In the genomic region with DNA sequence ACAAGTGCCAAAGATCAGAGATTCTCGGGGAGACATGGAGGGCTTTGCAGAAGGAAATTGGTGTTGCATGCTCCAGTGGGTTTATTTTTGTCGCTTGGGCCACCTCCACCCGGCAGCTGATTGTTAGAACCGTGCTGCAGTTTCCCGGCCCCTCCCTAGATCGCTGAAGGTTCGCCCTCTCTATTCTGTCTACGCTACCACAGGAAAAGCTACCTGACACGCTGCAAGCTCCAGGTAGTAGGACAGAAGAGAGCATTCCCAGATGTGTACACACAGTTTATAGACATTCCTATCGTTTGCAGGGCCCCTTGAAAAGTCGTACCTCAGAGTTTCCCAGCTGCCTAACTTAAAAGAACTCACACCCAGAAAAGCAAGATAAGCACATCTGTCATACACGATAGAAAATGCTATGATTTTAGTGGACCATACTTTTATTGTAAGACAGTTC, we compare ENCODE assay signal across 8 mouse cellular contexts. TPM values are rescaled to one million over a fixed set of nuclear protein-coding genes. Genes with fewer than 3 reads are reported as not detected.
A peak's percentile ranks its signal among the peaks of the same experiment; 100 is the strongest.
DNase-seq lines count a peak whose midpoint lies in the region; ATAC-seq lines count a peak whose summit lies in the region.

No protein-coding gene starts in this region.

- peak overlapping the region; percentile 76 for H3K4me2 ChIP-seq in neural tube, embryonic 11.5 days (ENCODE audit: low read depth)
- H3K4me2 ChIP-seq in embryonic facial prominence, embryonic 11.5 days (ENCODE audit: low read depth, low read length), result peak overlapping the region; percentile 58
- H3K4me2 ChIP-seq in midbrain, embryonic 15.5 days, result peak overlapping the region; percentile 66

- H3K4me1 ChIP-seq in neural tube, embryonic 11.5 days (ENCODE audit: control insufficient read depth, insufficient read depth, low read length), result peaks cover 3% of the 10 kb centered on the region; the same call in 1 of the 2 replicates
- no peaks in the 10 kb centered on the region for H3K4me1 ChIP-seq in embryonic facial prominence, embryonic 11.5 days (ENCODE audit: control insufficient read depth, insufficient read depth, low read length)
- H3K4me1 ChIP-seq in midbrain, embryonic 15.5 days, result peaks cover 41% of the 10 kb centered on the region

- no peak; the same call in 1 of the 2 replicates for ATAC-seq in neural tube, embryonic 11.5 days (ENCODE audit: insufficient read depth, low FRiP score, low TSS enrichment)
- ATAC-seq in embryonic facial prominence, embryonic 11.5 days (replicated peaks; ENCODE audit: insufficient number of reproducible peaks, low FRiP score, low TSS enrichment, low read depth), result 0 out of 2 replicates have a peak, but pooled peaks have one; percentile 1
- ATAC-seq in midbrain, embryonic 15.5 days (replicated peaks), result peak; percentile 13

- DNase-seq in neural tube, embryonic 11.5 days (ENCODE audit: low spot score), result no peak
- DNase-seq in neural tube, embryonic 10.5 days (ENCODE audit: extremely low spot score, low spot score), result no peak
- DNase-seq in embryonic facial prominence, embryonic 11.5 days (ENCODE audit: low spot score), result peak; percentile 7
- DNase-seq in large intestine, adult 2 months (ENCODE audit: low read depth, low spot score), result peak; percentile 31
- no peak for DNase-seq in right cerebral cortex, adult 18-20 months
- no peak for DNase-seq in cerebellum, adult 11-12 months
- DNase-seq in adrenal gland, postnatal 10 days, result no peak

- 3% methylated on average over 12 of the region's 12 CpGs for WGBS in neural tube, embryonic 11.5 days
- WGBS in embryonic facial prominence, embryonic 11.5 days, result under 1% methylated on average over 12 of the region's 12 CpGs
- WGBS in large intestine, adult 2 months, result 1% methylated on average over 12 of the region's 12 CpGs
- WGBS in midbrain, embryonic 15.5 days, result under 1% methylated on average over 12 of the region's 12 CpGs

- peak overlapping the region; percentile 91 for H3K27ac ChIP-seq in neural tube, embryonic 11.5 days (ENCODE audit: low read depth, low read length)
- H3K27ac ChIP-seq in embryonic facial prominence, embryonic 11.5 days (replicated peaks; ENCODE audit: low read depth, low read length), result peak overlapping the region; percentile 74
- peak overlapping the region; percentile 93 for H3K27ac ChIP-seq in midbrain, embryonic 15.5 days

- H3K27me3 ChIP-seq in neural tube, embryonic 11.5 days (ENCODE audit: control insufficient read depth, insufficient read depth, low read length), result no peaks in the 10 kb centered on the region
- no peaks in the 10 kb centered on the region for H3K27me3 ChIP-seq in embryonic facial prominence, embryonic 11.5 days (ENCODE audit: control insufficient read depth, insufficient read depth, low read length)
- no peaks in the 10 kb centered on the region for H3K27me3 ChIP-seq in midbrain, embryonic 15.5 days (replicated peaks)

- no peaks in the 10 kb centered on the region for H3K9me3 ChIP-seq in neural tube, embryonic 11.5 days (ENCODE audit: control insufficient read depth, low read length)
- H3K9me3 ChIP-seq in embryonic facial prominence, embryonic 11.5 days (replicated peaks; ENCODE audit: control insufficient read depth, low read length), result no peaks in the 10 kb centered on the region
- H3K9me3 ChIP-seq in midbrain, embryonic 15.5 days, result no peaks in the 10 kb centered on the region

- H3K9ac ChIP-seq in neural tube, embryonic 11.5 days (ENCODE audit: low read length), result peak overlapping the region; percentile 97
- H3K9ac ChIP-seq in embryonic facial prominence, embryonic 11.5 days (replicated peaks; ENCODE audit: low read length), result peak overlapping the region; percentile 97
- H3K9ac ChIP-seq in midbrain, embryonic 15.5 days, result peak overlapping the region; percentile 99

- H3K36me3 ChIP-seq in neural tube, embryonic 11.5 days (ENCODE audit: control insufficient read depth, insufficient read depth, low read length), result no peaks in the 10 kb centered on the region
- no peaks in the 10 kb centered on the region for H3K36me3 ChIP-seq in embryonic facial prominence, embryonic 11.5 days (replicated peaks; ENCODE audit: control insufficient read depth, insufficient read depth, low read depth, low read length)
- H3K36me3 ChIP-seq in midbrain, embryonic 15.5 days (replicated peaks), result no peaks in the 10 kb centered on the region; the same call in 1 of the 2 replicates

- peak overlapping the region; percentile 98 for H3K4me3 ChIP-seq in neural tube, embryonic 11.5 days (ENCODE audit: low read depth, low read length)
- H3K4me3 ChIP-seq in embryonic facial prominence, embryonic 11.5 days (ENCODE audit: low read depth, low read length), result peak overlapping the region; percentile 90
- H3K4me3 ChIP-seq in midbrain, embryonic 15.5 days, result peak overlapping the region; percentile 99

RNA-seq across cellular contexts. Expression of a gene that starts 1.1 kb away (rescaled TPM):
- 261 and 269 TPM in 2 replicates for polyA plus RNA-seq in neural tube, embryonic 11.5 days (2014; fragmentation: Nextera tagmentation; extraction: Ambion mirVana)
- polyA plus RNA-seq in embryonic facial prominence, embryonic 11.5 days (2014; fragmentation: Nextera tagmentation; extraction: Ambion mirVana), result 232 and 250 TPM in 2 replicates
- 47.8 and 53.7 TPM in 2 replicates for polyA plus RNA-seq in large intestine, adult 2 months (2012; rRNA removed)
- 157 and 164 TPM in 2 replicates for polyA plus RNA-seq in midbrain, embryonic 15.5 days (2015; fragmentation: Nextera tagmentation; extraction: Ambion mirVana)
- 10 to 100 TPM; 93.3 to 94.3 TPM for total RNA-seq in adrenal gland, postnatal 10 days (2021)

RNA-seq across cellular contexts. Expression of a gene that starts 1.6 kb away (rescaled TPM):
- 34.5 and 36.6 TPM in 2 replicates for polyA plus RNA-seq in neural tube, embryonic 11.5 days (2014; fragmentation: Nextera tagmentation; extraction: Ambion mirVana)
- 35.5 and 39.7 TPM in 2 replicates for polyA plus RNA-seq in embryonic facial prominence, embryonic 11.5 days (2014; fragmentation: Nextera tagmentation; extraction: Ambion mirVana)
- polyA plus RNA-seq in large intestine, adult 2 months (2012; rRNA removed), result 5.6 and 7.3 TPM in 2 replicates
- polyA plus RNA-seq in midbrain, embryonic 15.5 days (2015; fragmentation: Nextera tagmentation; extraction: Ambion mirVana), result 31.8 and 35.1 TPM in 2 replicates
- total RNA-seq in adrenal gland, postnatal 10 days (2021), result 10 to 100 TPM; 30.5 to 31.0 TPM

RNA-seq across cellular contexts. Expression of a gene that starts 47.0 kb away (rescaled TPM):
- polyA plus RNA-seq in neural tube, embryonic 11.5 days (2014; fragmentation: Nextera tagmentation; extraction: Ambion mirVana), result 17.4 and 22.0 TPM in 2 replicates
- 36.4 and 47.8 TPM in 2 replicates for polyA plus RNA-seq in embryonic facial prominence, embryonic 11.5 days (2014; fragmentation: Nextera tagmentation; extraction: Ambion mirVana)
- 20.0 and 44.6 TPM in 2 replicates for polyA plus RNA-seq in large intestine, adult 2 months (2012; rRNA removed)
- 9.7 and 10.6 TPM in 2 replicates for polyA plus RNA-seq in midbrain, embryonic 15.5 days (2015; fragmentation: Nextera tagmentation; extraction: Ambion mirVana)
- total RNA-seq in adrenal gland, postnatal 10 days (2021), result 10 to 100 TPM; 29.8 to 30.0 TPM

Comparison
In these comparisons a context has a peak if more than half of its experiments do, and no peak if none do; other contexts are left out.
1. DNase-seq: peak in embryonic facial prominence, embryonic 11.5 days (single experiment) and large intestine, adult 2 months (single experiment); none in neural tube, embryonic 11.5 days (single experiment), neural tube, embryonic 10.5 days (single experiment), right cerebral cortex, adult 18-20 months (single experiment), cerebellum, adult 11-12 months (single experiment) and adrenal gland, postnatal 10 days (single experiment).
2. Peak in every context shown above with its lines, with median percentiles within 50 percentile points of each other: H3K27ac ChIP-seq, H3K4me2 ChIP-seq, H3K4me3 ChIP-seq and H3K9ac ChIP-seq.